Mouse (Mus musculus): ENCODE measurements around the gene Mug2. TPM values are rescaled to one million over a fixed set of nuclear protein-coding genes. Genes with fewer than 3 reads are reported as not detected.
"Not testable (repeated sequence)": the region's sequence is repeated elsewhere in the genome, so short reads cannot be mapped to it uniquely, and the experiment has no call there.

Gene Mug2
- not detected in 2 replicates for polyA plus RNA-seq (2016; fragmentation: Nextera tagmentation; extraction: Ambion mirVana)

DNA sequence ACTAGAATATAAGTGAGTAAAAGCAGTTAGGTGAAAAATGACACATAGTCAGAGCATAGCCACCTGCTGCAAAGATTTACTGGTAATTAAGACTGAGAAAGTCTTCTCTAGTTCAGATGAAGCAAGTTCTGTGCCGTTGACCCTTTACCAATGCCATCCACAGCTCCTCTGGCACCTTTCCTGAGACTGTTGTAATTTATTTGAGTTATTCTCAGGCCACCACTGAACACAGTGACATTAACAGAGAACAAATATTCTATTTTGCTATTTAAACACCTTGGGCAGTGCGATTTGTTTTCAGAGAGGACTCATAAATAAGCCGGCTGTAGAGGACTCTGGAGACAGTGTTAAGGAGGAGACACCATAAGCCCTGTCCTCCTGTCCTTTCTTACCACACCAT lies at the start of gene Mug2:
Gene Mug2, plus strand, starts transcription at position 301 of the 400 bp plus-strand sequence.
- ATAC-seq (ENCODE audit: insufficient number of reproducible peaks, insufficient read depth, low FRiP score, low TSS enrichment, low read depth); H3K27me3 ChIP-seq; H3K4me2 ChIP-seq; H3K27ac ChIP-seq; H3K9ac ChIP-seq (replicated peaks); H3K9me3 ChIP-seq; H3K4me1 ChIP-seq (replicated peaks); H3K36me3 ChIP-seq; H3K4me3 ChIP-seq (replicated peaks): not testable (repeated sequence)
- WGBS: no CpG with 5 or more reads among the region's 3 CpGs

GRCm38 (mm10) chr6:121957803-121958349 lies 48.7 kb upstream of the Mug2 start:
- not testable (repeated sequence) for H3K27me3 ChIP-seq; H3K4me1 ChIP-seq (replicated peaks); ATAC-seq (ENCODE audit: insufficient number of reproducible peaks, insufficient read depth, low FRiP score, low TSS enrichment, low read depth); H3K4me2 ChIP-seq; H3K36me3 ChIP-seq; H3K4me3 ChIP-seq (replicated peaks); H3K9ac ChIP-seq (replicated peaks); H3K27ac ChIP-seq
- H3K9me3 ChIP-seq: 0 out of 2 replicates have a peak, but pooled peaks cover 17% of the 10 kb centered on the region
- WGBS: 90% methylated on average over 16 of the region's 16 CpGs

- H3K9ac ChIP-seq (replicated peaks): no peak overlapping the region
- WGBS: 85% methylated on average over 7 of the region's 7 CpGs
- H3K4me3 ChIP-seq (replicated peaks): no peak overlapping the region
- ATAC-seq (ENCODE audit: insufficient number of reproducible peaks, insufficient read depth, low FRiP score, low TSS enrichment, low read depth): no peak
- H3K27me3 ChIP-seq: no peaks in the 10 kb centered on the region
- H3K4me1 ChIP-seq (replicated peaks): no peaks in the 10 kb centered on the region
- H3K9me3 ChIP-seq: peaks cover 25% of the 10 kb centered on the region; the same call in 1 of the 2 replicates
- no peak overlapping the region for H3K27ac ChIP-seq
- H3K36me3 ChIP-seq: no peaks in the 10 kb centered on the region
- no peak overlapping the region for H3K4me2 ChIP-seq
These were observed 30.9 kb upstream of the Mug2 start for GRCm38 (mm10) chr6:121975701-121976100.

DNA sequence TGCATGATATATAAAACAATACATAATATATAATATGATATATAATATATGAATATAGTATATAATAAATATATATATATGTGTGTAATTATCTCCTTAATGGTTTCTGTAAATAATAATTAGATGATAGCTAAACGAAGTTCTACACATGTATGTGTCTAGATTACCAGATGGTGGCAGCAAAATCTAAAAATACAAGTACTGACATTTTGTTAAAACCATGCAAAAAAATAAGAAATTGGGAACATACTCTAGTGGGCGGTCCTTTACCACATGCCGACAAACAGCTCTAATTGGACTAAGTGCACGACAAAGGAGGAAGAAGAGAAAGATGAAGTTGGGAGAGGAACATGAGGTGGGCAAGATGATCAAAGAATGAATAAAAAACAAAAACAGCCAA lies 94.3 kb downstream of the Mug2 start:
- no peak for ATAC-seq (ENCODE audit: insufficient number of reproducible peaks, insufficient read depth, low FRiP score, low TSS enrichment, low read depth)
- WGBS: 73% methylated on average over 4 of the region's 4 CpGs
- 0 out of 2 replicates have a peak, but pooled peaks cover 5% of the 10 kb centered on the region for H3K9me3 ChIP-seq
- H3K36me3 ChIP-seq: no peaks in the 10 kb centered on the region
- H3K27me3 ChIP-seq: no peaks in the 10 kb centered on the region
- no peak overlapping the region for H3K4me2 ChIP-seq
- H3K4me1 ChIP-seq (replicated peaks): no peaks in the 10 kb centered on the region
- H3K27ac ChIP-seq: no peak overlapping the region
- H3K4me3 ChIP-seq (replicated peaks): no peak overlapping the region
- no peak overlapping the region for H3K9ac ChIP-seq (replicated peaks)

DNA sequence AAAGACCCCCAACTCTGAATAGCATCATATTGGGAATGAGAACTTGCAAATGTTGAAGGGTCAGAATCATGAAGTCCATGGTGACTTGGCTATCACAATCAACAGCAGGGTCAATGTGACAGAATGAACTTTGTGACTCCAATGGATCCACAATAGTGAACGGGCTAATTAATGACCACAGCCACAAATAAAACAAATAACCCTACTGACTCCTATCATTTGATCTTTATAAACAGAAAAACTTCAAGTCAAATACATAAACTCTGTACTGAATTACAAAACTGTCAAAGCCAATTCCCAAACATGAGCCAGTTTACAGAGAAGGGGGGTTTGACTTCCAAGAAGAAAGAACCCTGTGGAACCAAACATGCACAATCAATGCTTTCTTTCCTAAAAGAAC lies 95.1 kb downstream of the Mug2 start:
- Histone ChIP-seq H3K4me2 (no peak overlapping the region), H3K9me3 (0 out of 2 replicates have a peak, but pooled peaks cover 5% of the 10 kb centered on the region), H3K4me3 (replicated peaks) (no peak overlapping the region), H3K4me1 (replicated peaks) (no peaks in the 10 kb centered on the region), H3K27me3 (no peaks in the 10 kb centered on the region), H3K9ac (replicated peaks) (no peak overlapping the region), H3K36me3 (no peaks in the 10 kb centered on the region), H3K27ac (no peak overlapping the region)
- no peak for ATAC-seq (ENCODE audit: insufficient number of reproducible peaks, insufficient read depth, low FRiP score, low TSS enrichment, low read depth)
- WGBS: 78% methylated on average over 1 of the region's 1 CpGs

DNA sequence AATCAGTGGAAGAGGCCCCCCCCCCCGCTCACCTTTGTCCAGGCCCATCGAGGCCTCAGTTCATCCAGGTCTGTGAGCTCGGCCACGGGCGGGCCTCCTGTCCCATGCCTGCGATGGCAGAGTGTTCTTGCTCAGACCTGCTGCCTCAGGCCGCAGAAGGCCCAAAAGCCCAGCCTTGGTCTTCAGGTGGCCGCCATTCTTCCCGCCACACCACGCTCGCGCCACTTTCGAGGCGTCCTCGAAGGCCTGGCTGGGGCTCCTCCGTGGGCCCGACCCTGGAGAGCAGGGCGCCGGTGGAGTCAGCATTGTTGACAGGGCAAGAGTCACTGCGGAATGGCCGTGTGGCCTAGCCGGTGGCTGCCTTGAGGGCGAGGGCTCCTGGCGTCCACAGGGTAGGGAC lies 110.4 kb downstream of the Mug2 start:
- 91% methylated on average over 24 of the region's 24 CpGs for WGBS
- H3K9ac ChIP-seq (replicated peaks): no peak overlapping the region
- H3K9me3 ChIP-seq: peaks cover 13% of the 10 kb centered on the region
- no peak overlapping the region for H3K27ac ChIP-seq
- H3K4me2 ChIP-seq: no peak overlapping the region
- H3K4me1 ChIP-seq (replicated peaks): no peaks in the 10 kb centered on the region
- H3K27me3 ChIP-seq: no peaks in the 10 kb centered on the region
- no peak overlapping the region for H3K4me3 ChIP-seq (replicated peaks)
- no peaks in the 10 kb centered on the region for H3K36me3 ChIP-seq
- ATAC-seq (ENCODE audit: insufficient number of reproducible peaks, insufficient read depth, low FRiP score, low TSS enrichment, low read depth): no peak

DNA sequence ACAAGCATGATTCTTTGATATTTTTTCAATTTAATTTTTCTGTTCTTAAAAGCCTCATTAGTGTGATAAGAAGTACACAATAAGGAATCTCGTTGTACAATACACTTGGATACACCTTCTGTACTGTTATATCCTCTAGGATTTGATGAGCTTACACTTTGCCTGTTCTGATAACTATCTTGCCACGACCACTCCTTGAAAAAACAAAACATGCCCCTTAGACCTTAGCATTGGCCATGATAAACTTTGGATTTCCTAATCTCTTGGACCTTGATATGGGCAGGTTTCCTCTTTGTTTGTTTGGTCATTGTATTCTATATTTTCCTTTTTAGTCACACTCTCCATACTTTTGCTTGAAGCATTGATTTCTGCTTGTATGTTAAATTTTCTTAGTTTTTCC lies 123.0 kb downstream of the Mug2 start:
- no peaks in the 10 kb centered on the region for H3K9me3 ChIP-seq
- H3K27ac ChIP-seq: no peak overlapping the region
- ATAC-seq (ENCODE audit: insufficient number of reproducible peaks, insufficient read depth, low FRiP score, low TSS enrichment, low read depth): no peak
- no peaks in the 10 kb centered on the region for H3K27me3 ChIP-seq
- WGBS: 63% methylated on average over 2 of the region's 2 CpGs
- H3K9ac ChIP-seq (replicated peaks): no peak overlapping the region
- H3K36me3 ChIP-seq: no peaks in the 10 kb centered on the region
- H3K4me1 ChIP-seq (replicated peaks): no peaks in the 10 kb centered on the region
- no peak overlapping the region for H3K4me3 ChIP-seq (replicated peaks)
- H3K4me2 ChIP-seq: no peak overlapping the region

Other genes starting within 250 kb of the Mug2 start
- gene Mug1, start 168.2 kb upstream of the Mug2 start, polyA plus RNA-seq (2016; fragmentation: Nextera tagmentation; extraction: Ambion mirVana): not detected in 2 replicates